Mouse (Mus musculus) ES-CJ7 (cell line): ENCODE data around the gene Fam19a2.

Experiments used
- DNase-seq: peaks from one replicate; pipeline ENCODE4 v3.0.0; 2011; ENCODE audit warnings: low read depth, low spot score

The Fam19a2 gene

DNA sequence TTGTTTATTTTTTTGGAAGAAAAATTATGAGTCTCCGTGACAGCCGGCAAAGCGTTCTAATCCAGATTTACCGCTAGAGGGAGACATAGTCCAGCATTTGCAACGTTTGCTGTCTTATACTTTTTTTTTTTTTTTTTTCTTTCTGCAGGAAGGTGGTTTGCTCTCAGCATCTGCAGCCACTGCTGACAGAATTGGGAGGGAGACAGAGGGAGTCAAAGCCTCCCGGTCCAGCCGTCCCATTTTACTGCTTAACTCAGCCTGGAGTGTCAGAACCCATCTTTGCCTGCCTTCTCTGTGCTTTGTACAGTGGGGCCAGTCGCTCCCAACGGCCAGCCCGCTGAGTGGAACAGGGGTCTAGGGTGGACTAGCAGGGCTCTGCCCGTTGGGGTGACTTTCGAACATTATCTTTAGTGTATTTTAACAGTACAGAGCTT, at the start of gene Fam19a2:
TSS of gene Fam19a2 (plus strand) at position 121 of the 434 bp plus-strand sequence.
- DNase-seq: peak; percentile 78

DNA sequence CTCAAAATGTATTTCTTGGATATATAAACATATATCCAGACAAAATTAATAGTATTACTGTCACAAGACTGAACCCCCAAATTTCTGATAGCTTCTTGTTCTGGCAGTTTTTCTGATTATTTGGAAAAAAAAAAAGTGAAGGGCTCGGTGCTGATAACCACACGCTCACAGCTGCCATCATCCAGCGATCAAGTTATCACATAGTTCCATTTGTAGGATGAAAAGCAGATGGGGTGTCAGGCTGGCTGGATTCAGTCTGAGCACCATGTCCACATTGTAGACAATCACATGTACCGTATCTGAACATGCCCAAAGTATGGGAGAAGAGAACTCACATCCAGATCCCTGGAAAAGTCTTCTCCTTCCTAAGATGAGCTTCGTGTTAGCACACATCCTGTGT, 41.0 kb upstream of the Fam19a2 start:
- no peak for DNase-seq

DNA sequence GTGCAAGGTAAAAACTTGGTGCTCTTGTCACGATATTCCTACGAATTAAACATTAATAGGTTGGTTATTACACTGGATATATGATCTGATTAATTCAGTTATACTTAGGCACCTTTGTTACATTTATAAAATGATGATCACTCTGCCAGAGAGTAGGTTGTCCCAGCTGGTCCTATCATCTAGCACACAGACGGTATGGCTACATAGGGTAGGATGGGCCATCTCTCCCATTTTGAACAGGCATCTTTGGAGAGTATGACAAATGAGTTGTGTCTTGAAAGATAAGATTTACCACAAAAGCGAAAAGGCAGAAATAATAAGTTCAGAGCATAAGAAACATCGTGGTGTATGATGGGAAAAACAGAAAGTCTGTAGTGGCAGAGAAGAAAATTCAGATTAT, 34.4 kb upstream of the Fam19a2 start:
- DNase-seq: no peak

DNA sequence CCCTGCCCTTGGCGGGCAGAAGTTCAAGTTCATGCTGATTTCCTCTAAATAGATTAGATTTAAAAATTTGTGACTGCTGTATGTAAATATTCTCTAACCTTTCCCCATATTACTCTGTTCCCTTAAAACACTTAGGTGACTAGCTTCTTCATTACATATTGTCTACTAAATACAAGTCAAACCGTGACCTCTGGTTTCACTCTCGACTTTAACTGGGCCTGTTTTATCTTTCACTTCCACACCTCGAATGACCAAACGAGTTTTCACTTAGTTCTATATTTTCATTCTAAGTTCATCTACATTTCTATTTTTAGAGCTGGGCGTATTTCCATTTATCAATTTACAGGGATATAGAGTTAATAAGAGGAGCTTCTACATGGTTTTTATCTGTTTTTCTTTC, 15.7 kb upstream of the Fam19a2 start:
- no peak for DNase-seq

GRCm38 (mm10) chr10:123251904-123252303, 11.9 kb upstream of the Fam19a2 start:
- no peak for DNase-seq

DNA sequence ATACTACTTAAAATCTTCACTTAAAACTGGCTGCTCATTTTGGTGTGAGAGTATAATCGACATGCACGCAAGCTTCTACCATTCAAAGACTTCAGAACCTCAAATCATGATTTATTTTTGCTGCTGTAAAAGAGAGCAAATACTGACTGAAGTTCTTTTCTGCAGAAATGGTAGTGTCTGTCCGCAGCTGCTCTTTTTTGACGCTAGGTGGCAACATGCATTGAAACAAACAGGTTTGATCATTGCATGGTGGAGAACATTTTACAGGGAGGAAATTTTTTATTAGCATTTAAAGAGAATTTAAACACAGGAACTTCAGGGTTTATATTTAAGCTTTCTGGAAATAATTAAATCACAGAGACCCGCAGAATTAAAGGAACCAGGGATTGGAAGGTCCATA, 9.5 kb upstream of the Fam19a2 start:
- DNase-seq: peak; percentile 38

GRCm38 (mm10) chr10:123255674-123256348, 8.0 kb upstream of the Fam19a2 start:
- DNase-seq: peak; percentile 88

GRCm38 (mm10) chr10:123264461-123265191, 830 bp downstream of the Fam19a2 start:
- peak; percentile 39 for DNase-seq

DNA sequence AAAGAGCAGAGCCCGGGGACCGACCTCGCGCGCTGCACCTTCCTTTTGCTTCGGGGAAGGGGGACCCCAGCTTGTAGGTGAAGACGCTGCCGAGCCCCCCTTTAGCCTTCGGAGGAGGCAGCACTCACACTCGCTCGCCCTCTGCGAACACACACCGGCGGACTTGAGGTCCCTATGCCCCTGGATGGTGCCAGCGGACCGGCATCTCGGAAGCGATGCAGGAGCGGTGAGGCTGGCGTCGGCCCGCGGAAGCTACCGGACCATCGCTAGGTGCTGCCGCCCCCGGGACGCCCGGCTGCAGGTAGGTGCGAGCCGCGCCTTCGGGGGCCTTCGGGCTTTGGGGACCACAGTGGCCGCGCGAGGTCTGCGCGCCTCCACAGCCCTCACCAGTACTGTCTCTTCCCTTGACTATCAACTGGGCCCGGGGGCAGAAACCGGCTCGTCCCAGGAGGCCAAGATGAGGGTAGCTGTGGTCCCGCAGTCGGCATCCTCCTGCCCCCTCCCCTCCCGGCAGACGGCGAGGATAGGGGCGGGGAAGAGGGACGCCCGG, 1.5 kb downstream of the Fam19a2 start:
- DNase-seq: peak; percentile 16

GRCm38 (mm10) chr10:123268568-123268967, 4.8 kb downstream of the Fam19a2 start:
- no peak for DNase-seq

DNA sequence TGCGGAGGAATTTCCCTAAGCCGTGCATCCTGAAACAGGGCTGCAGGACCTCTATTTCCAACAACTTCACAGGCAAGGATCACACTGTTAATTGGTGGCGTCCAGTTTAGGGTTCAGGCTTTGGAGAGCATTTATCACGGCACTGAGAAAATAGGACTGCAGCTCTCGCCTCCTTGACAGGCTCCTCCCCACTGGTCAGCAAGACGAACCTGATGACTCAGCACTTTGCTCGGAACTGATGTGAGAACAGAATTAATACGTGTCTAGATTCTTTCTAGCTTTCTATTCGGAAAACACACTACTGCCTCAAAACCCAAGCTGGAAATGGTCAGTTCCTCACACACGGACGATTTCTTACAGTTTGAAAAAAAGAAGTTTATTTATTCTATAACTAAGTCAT, 10.8 kb downstream of the Fam19a2 start:
- DNase-seq: peak; percentile 15

DNA sequence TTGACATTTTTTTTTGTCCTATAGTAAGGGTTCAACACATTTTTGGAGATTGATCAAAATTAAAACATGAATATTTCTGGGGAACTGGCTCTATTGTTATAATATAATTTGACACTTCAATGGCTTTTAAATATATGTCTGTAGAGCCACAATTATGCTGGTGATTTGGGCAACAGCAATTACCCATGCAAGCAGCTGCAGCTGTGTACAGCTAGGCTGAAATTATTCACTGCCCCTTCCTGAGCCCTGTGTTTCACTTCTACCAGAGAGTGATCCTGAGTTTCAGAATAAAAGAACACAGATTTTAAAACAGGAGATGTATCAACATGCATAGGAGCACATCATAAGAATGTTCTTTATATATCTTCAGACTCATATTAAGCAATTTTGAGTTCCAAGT, 43.5 kb downstream of the Fam19a2 start:
- DNase-seq: no peak

DNA sequence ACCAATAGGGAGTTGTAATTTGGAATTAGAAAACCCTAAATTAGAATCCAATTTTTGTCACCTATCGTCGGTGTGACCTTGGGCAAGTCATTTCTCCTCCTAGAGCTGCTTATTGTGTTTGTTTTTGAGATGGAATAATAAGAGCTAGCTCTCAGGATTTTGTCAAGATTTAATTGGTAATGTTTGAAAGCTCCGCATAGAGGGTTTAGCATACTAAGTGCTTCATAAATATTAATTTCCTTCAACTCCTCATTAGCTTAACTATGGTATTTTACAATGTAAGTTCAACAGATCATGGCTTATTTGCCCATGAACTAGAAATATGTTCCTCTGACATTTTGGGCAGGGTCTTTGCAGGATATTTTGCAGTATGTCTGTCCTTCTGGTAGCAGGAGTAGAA, 62.5 kb downstream of the Fam19a2 start:
- no peak for DNase-seq

GRCm38 (mm10) chr10:123341280-123341679, 77.5 kb downstream of the Fam19a2 start:
- DNase-seq: no peak

DNA sequence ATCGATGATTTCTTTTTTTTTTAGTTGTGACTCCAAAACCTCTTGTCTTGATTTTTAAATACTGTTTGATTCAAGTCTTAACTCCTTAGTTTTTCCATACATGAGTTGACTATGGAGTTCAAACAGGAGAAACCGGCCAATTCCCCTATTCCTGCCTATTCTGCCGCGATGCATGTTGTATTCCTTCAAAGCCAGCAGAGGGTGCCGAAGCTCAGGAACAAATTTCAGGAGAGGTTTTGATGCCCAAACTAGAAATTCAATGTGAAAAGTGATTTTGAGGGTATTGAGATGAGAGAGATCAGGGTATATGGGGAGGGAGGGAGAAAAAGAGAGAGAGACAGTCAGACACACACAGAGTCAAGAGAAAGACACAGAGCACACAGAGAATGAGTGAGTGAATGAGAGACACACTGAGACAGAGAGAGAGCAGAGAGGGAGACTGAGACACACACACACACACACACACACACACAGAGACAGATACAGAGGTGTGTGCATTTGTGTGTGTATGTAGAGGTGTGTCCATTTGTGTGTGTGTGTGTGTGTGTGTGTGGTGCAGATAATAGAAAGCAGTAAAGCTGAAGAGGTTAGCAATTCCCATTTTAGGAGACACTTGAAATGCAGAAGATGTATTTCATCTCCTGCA, 78.9 kb downstream of the Fam19a2 start:
- DNase-seq: peak; percentile 20

DNA sequence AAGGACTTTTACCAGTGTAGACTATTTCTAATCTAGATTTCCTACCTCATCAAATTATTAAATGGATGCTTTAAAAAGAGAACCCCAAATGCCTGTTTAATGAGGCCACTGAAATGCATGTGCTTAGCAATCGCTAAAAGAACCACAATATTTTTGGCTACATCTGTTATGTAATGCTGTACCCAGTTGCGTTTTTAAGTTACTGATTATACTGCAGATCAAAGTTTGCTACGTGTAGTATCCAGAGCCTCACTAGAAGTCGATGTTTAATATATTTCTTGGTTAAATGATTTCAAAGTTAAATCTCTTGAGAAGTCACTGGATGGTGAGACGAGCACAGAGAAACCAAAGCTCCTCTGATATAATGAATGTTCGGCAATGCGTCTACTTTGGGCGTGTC, 82.5 kb downstream of the Fam19a2 start:
- DNase-seq: no peak

GRCm38 (mm10) chr10:123353667-123354066, 89.9 kb downstream of the Fam19a2 start:
- DNase-seq: no peak

GRCm38 (mm10) chr10:123357010-123357409, 93.2 kb downstream of the Fam19a2 start:
- DNase-seq: no peak

DNA sequence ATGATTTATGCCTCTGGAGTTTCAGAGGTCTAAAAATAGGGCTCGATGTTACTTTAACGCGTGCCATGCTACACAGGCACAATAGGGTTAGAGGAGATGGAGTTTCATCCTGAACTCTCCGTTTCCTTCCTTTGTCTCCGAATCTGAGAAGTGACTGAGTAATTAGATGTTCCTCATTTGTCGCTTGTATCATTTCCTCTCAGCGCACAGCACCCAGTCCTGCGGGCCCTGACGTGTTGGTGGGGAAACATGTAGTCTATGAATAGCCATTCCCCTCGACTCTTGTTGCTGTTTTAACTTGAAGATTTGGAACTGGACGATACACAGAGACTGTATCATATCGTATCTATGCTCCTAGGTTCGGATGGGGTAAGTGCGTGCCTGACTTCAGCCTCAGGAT, 96.7 kb downstream of the Fam19a2 start:
- no peak for DNase-seq

DNA sequence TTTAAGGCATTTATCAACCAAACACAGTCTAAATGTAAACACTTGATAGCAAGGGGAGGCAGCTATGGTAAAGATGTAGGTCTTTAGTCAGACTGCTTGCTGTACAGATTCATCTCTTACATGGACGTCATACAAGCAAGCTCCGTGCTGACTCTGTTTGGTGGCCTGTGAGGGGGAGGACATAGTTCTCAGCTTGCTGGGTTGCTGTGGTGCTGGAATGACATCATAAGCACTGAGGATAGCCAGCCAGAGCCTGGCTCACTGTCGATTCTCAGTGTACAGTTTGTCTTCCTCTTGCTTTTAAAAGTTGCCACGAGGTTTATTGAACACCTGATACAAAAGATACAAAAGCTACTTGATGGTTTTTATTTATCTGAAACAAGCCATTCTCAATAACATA, 100.8 kb downstream of the Fam19a2 start:
- DNase-seq: no peak

- DNase-seq: no peak
These were observed 103.5 kb downstream of the Fam19a2 start for GRCm38 (mm10) chr10:123367152-123367864.

- no peak for DNase-seq
These were observed 119.5 kb downstream of the Fam19a2 start for GRCm38 (mm10) chr10:123383277-123383676.
